In genomic region chr10:121956505-121956904, GRCm38 (mm10) we compare ENCODE assay signal across 13 mouse cellular contexts.
A peak's percentile ranks its signal among the peaks of the same experiment; 100 is the strongest.
DNase-seq lines count a peak whose midpoint lies in the region; ATAC-seq lines count a peak whose summit lies in the region.
"Had no signal": no experiment of that assay in that cellular context is flagged by ENCODE, and none has a peak within 500 bp of the region (broad histone marks: within the 10 kb centered on the region; RNA-seq: fewer than 3 reads in every experiment).

No protein-coding gene starts in this region.

- no peaks in the 10 kb centered on the region for H3K36me3 ChIP-seq in kidney, embryonic 16.5 days (ENCODE audit: insufficient read depth, low read length)
- no peaks in the 10 kb centered on the region for H3K36me3 ChIP-seq in kidney, embryonic 14.5 days (ENCODE audit: control insufficient read depth, insufficient read depth, low read length)
- H3K36me3 ChIP-seq: liver, embryonic 12.5 days had no signal

- no peak for ATAC-seq in kidney, embryonic 16.5 days (ENCODE audit: low FRiP score, low TSS enrichment)
- no peak for ATAC-seq in kidney, embryonic 14.5 days (ENCODE audit: low FRiP score, low TSS enrichment)
- no peak for ATAC-seq in monocyte, adult 5-6 weeks (replicated peaks; ENCODE audit: insufficient number of reproducible peaks, low FRiP score, low TSS enrichment, poor library complexity, severe bottlenecking)
- ATAC-seq: liver, embryonic 12.5 days had no signal

- no peaks in the 10 kb centered on the region for H3K9me3 ChIP-seq in kidney, embryonic 16.5 days (ENCODE audit: low read length)
- H3K9me3 ChIP-seq in kidney, embryonic 14.5 days (ENCODE audit: control insufficient read depth, low read length), result no peaks in the 10 kb centered on the region
- H3K9me3 ChIP-seq: liver, embryonic 12.5 days had no signal

- H3K4me2 ChIP-seq in kidney, embryonic 16.5 days (replicated peaks; ENCODE audit: low read depth, low read length), result no peak overlapping the region
- H3K4me2 ChIP-seq in kidney, embryonic 14.5 days (replicated peaks; ENCODE audit: low read depth, low read length), result no peak overlapping the region
- H3K4me2 ChIP-seq: liver, embryonic 12.5 days had no signal

- H3K4me1 ChIP-seq in kidney, embryonic 16.5 days (ENCODE audit: insufficient read depth, low read length), result peaks cover 18% of the 10 kb centered on the region
- peaks cover 22% of the 10 kb centered on the region for H3K4me1 ChIP-seq in kidney, embryonic 14.5 days (ENCODE audit: control insufficient read depth, insufficient read depth, low read length)

- 75% methylated on average over 11 of the region's 11 CpGs for WGBS in kidney, embryonic 16.5 days
- 74% methylated on average over 11 of the region's 11 CpGs for WGBS in kidney, embryonic 14.5 days

- no peak overlapping the region for H3K4me3 ChIP-seq in kidney, embryonic 16.5 days (ENCODE audit: low read length)
- H3K4me3 ChIP-seq in kidney, embryonic 14.5 days (ENCODE audit: low read length), result no peak overlapping the region
- H3K4me3 ChIP-seq: liver, embryonic 12.5 days had no signal

- DNase-seq in kidney, adult 8-10 months, result no peak
- DNase-seq in frontal cortex, adult 2 months (ENCODE audit: extremely low spot score in 1 of 2, low spot score in 1 of 2), result peak; percentile 32 to 58
- peak; percentile 67 to 78 for DNase-seq in layer of hippocampus, adult 8-10 months (ENCODE audit: low spot score in 2 of 2)
- DNase-seq in right cerebral cortex, adult 2 months (ENCODE audit: low spot score in 2 of 2), result peak; percentile 28 to 38
- DNase-seq in cerebellum, adult 18-20 months, result no peak
- DNase-seq: adrenal gland, adult 8-10 months; heart, postnatal 10 days; kidney, postnatal 10 days; thymus, postnatal 36 days had no signal

- no peaks in the 10 kb centered on the region for H3K27me3 ChIP-seq in kidney, embryonic 16.5 days (ENCODE audit: insufficient read depth, low read length)
- no peaks in the 10 kb centered on the region for H3K27me3 ChIP-seq in kidney, embryonic 14.5 days (ENCODE audit: control insufficient read depth, insufficient read depth, low read length)
- H3K27me3 ChIP-seq: liver, embryonic 12.5 days had no signal

- H3K27ac ChIP-seq in kidney, embryonic 16.5 days (ENCODE audit: low read length), result peak overlapping the region; percentile 3; the same call in 1 of the 2 replicates
- no peak overlapping the region for H3K27ac ChIP-seq in kidney, embryonic 14.5 days (ENCODE audit: low read depth, low read length)
- H3K27ac ChIP-seq: liver, embryonic 12.5 days had no signal

- no peak overlapping the region for H3K9ac ChIP-seq in kidney, embryonic 16.5 days (replicated peaks; ENCODE audit: low read length)
- no peak overlapping the region for H3K9ac ChIP-seq in kidney, embryonic 14.5 days (ENCODE audit: low read depth, low read length)
- H3K9ac ChIP-seq: liver, embryonic 12.5 days had no signal

Comparison
In these comparisons a context has a peak if more than half of its experiments do, and no peak if none do; other contexts are left out.
1. DNase-seq: peak in frontal cortex, adult 2 months (2 of 2), layer of hippocampus, adult 8-10 months (2 of 2) and right cerebral cortex, adult 2 months (2 of 2); none in kidney, adult 8-10 months (0 of 2) and cerebellum, adult 18-20 months (0 of 2).